Mouse (Mus musculus): ENCODE data around the gene Slc25a4. TPM values are rescaled to one million over a fixed set of nuclear protein-coding genes. Genes with fewer than 3 reads are reported as not detected.
"Not testable (repeated sequence)": the region's sequence is repeated elsewhere in the genome, so short reads cannot be mapped to it uniquely, and the experiment has no call there.

The Slc25a4 gene
- polyA plus RNA-seq, 1 experiment from 2014 or later = 461 TPM

DNA sequence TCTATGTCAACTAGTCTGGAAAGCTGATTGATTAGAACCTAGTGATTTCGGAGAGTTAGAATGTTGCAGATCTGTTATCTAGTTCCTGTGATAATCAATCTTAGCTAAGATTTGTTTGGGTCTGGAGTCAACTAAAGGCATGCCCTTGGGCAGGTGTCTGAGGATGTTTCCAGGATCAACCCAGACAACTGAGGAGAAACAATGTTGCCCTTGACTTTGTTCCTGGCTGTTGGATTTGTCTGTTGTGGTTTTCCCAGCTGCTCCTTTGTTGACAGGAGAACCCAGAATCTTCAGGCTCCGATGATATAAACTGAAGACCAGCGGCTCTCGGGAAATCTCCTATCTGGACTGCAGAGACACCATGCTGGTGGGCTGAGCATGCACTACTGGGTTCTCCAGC is 23.7 kb upstream of the Slc25a4 start:
- peaks cover 5% of the 10 kb centered on the region for H3K4me1 ChIP-seq (ENCODE audit: control insufficient read depth, insufficient read depth, low read length)
- H3K9ac ChIP-seq (ENCODE audit: low read length) = no peak overlapping the region
- no peaks in the 10 kb centered on the region for H3K36me3 ChIP-seq (ENCODE audit: control insufficient read depth, insufficient read depth, low read length)
- H3K4me2 ChIP-seq (ENCODE audit: low read depth, low read length) = no peak overlapping the region
- no peak overlapping the region for H3K27ac ChIP-seq (ENCODE audit: low read length)
- ATAC-seq (ENCODE audit: insufficient read depth, low FRiP score) = no peak
- H3K9me3 ChIP-seq (replicated peaks; ENCODE audit: control insufficient read depth, low read length) = no peaks in the 10 kb centered on the region
- H3K4me3 ChIP-seq (replicated peaks; ENCODE audit: low read length) = no peak overlapping the region
- WGBS = 71% methylated on average over 4 of the region's 4 CpGs
- no peaks in the 10 kb centered on the region; the same call in 1 of the 2 replicates for H3K27me3 ChIP-seq (ENCODE audit: control insufficient read depth, insufficient read depth, low read length)

DNA sequence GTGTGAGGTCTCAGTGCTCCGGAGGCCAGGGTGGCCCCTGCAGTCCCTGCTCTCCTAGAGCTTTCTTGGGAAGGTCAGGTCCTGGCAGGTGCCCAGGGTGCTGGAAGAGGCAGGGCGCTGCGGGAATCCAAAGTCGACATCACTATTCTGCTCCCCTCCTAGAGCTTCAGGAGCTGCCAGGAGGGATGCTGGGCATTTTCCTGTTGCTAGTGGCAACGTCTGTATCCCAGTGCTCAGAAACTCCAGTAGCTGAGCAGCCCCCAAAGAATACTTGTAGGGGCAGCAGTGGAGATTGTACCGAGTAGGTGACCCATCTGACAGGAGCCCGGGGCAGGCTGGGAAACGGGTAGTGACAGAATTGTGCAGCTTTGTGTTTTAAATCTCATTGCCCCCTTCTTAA is 21.7 kb upstream of the Slc25a4 start:
- Histone ChIP-seq H3K27me3 (ENCODE audit: control insufficient read depth, insufficient read depth, low read length) (no peaks in the 10 kb centered on the region), H3K4me1 (ENCODE audit: control insufficient read depth, insufficient read depth, low read length) (peaks cover 5% of the 10 kb centered on the region), H3K27ac (ENCODE audit: low read length) (no peak overlapping the region), H3K4me3 (replicated peaks; ENCODE audit: low read length) (no peak overlapping the region), H3K9me3 (replicated peaks; ENCODE audit: control insufficient read depth, low read length) (no peaks in the 10 kb centered on the region), H3K36me3 (ENCODE audit: control insufficient read depth, insufficient read depth, low read length) (no peaks in the 10 kb centered on the region), H3K4me2 (ENCODE audit: low read depth, low read length) (no peak overlapping the region), H3K9ac (ENCODE audit: low read length) (no peak overlapping the region)
- ATAC-seq (ENCODE audit: insufficient read depth, low FRiP score) = no peak
- WGBS = 69% methylated on average over 8 of the region's 8 CpGs

DNA sequence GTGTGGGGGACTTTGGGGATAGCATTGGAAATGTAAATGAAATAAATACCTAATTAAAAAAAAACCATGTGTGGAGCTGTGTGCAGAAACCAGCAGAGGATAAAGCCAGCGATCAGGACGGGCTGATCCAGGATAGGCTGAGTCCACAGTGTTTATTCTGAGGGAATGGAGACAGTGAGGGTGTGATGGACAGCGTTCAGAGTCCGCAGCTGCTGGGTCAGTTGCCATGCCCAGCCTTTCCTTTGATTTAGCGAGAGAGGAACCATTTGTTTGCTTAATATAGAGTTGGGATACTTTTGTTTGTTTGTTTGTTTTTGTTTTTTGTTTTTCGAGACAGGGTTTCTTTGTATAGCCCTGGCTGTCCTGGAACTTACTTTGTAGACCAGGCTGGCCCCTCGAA is 20.9 kb upstream of the Slc25a4 start:
- H3K9me3 ChIP-seq (replicated peaks; ENCODE audit: control insufficient read depth, low read length); H3K4me3 ChIP-seq (replicated peaks; ENCODE audit: low read length); H3K4me1 ChIP-seq (ENCODE audit: control insufficient read depth, insufficient read depth, low read length); ATAC-seq (ENCODE audit: insufficient read depth, low FRiP score); H3K27me3 ChIP-seq (ENCODE audit: control insufficient read depth, insufficient read depth, low read length); H3K4me2 ChIP-seq (ENCODE audit: low read depth, low read length); H3K27ac ChIP-seq (ENCODE audit: low read length); H3K9ac ChIP-seq (ENCODE audit: low read length); H3K36me3 ChIP-seq (ENCODE audit: control insufficient read depth, insufficient read depth, low read length): not testable (repeated sequence)
- 73% methylated on average over 7 of the region's 7 CpGs for WGBS

DNA sequence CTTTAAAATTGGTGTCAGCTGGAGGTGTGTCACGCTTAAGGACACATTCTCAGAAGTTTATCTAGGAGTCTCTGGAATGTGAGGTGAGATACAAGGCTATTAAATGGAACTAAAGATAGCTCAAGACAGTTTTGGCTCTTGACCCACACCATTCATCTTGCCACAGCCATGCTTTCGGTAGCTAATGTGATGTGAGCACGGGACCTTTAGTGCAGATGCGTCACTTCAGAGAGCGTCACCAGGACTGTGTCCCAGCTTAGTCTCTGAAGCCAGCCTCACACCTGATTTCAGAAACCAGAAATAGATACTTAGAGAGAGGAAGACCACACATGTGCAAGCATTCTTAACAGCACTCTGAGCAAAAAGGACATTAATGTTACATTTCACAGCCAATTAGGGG is 15.5 kb upstream of the Slc25a4 start:
- H3K4me3 ChIP-seq (replicated peaks; ENCODE audit: low read length) = no peak overlapping the region
- H3K27me3 ChIP-seq (ENCODE audit: control insufficient read depth, insufficient read depth, low read length) = no peaks in the 10 kb centered on the region
- H3K9me3 ChIP-seq (replicated peaks; ENCODE audit: control insufficient read depth, low read length) = no peaks in the 10 kb centered on the region
- H3K4me2 ChIP-seq (ENCODE audit: low read depth, low read length) = no peak overlapping the region
- no peak overlapping the region for H3K9ac ChIP-seq (ENCODE audit: low read length)
- H3K4me1 ChIP-seq (ENCODE audit: control insufficient read depth, insufficient read depth, low read length) = no peaks in the 10 kb centered on the region
- no peak overlapping the region for H3K27ac ChIP-seq (ENCODE audit: low read length)
- no peak for ATAC-seq (ENCODE audit: insufficient read depth, low FRiP score)
- H3K36me3 ChIP-seq (ENCODE audit: control insufficient read depth, insufficient read depth, low read length) = no peaks in the 10 kb centered on the region
- 57% methylated on average over 5 of the region's 5 CpGs for WGBS

DNA sequence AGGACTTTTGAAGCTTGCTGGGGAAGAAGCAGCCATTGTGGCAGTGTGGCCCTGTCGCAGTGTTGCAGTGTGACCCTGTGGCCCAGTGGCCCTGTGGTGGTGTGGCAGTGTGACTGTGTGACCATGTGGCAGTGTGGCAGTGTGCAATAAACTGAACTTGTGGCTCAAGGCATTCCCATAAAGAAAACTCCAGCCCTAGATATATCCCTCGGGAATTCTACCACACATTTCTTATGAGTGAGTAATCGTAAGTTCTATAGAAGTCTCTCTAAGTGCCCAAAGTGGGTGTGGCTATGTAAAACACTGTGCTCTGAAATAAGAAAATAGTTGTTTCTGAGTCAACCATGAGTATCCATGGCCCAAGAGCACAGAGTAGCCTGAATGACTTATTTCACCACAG is 14.4 kb upstream of the Slc25a4 start:
- Histone ChIP-seq H3K27ac (ENCODE audit: low read length) (no peak overlapping the region), H3K4me2 (ENCODE audit: low read depth, low read length) (no peak overlapping the region), H3K9me3 (replicated peaks; ENCODE audit: control insufficient read depth, low read length) (no peaks in the 10 kb centered on the region), H3K9ac (ENCODE audit: low read length) (no peak overlapping the region), H3K36me3 (ENCODE audit: control insufficient read depth, insufficient read depth, low read length) (no peaks in the 10 kb centered on the region), H3K4me1 (ENCODE audit: control insufficient read depth, insufficient read depth, low read length) (no peaks in the 10 kb centered on the region), H3K4me3 (replicated peaks; ENCODE audit: low read length) (no peak overlapping the region), H3K27me3 (ENCODE audit: control insufficient read depth, insufficient read depth, low read length) (no peaks in the 10 kb centered on the region)
- WGBS = 57% methylated on average over 3 of the region's 3 CpGs
- no peak for ATAC-seq (ENCODE audit: insufficient read depth, low FRiP score)

DNA sequence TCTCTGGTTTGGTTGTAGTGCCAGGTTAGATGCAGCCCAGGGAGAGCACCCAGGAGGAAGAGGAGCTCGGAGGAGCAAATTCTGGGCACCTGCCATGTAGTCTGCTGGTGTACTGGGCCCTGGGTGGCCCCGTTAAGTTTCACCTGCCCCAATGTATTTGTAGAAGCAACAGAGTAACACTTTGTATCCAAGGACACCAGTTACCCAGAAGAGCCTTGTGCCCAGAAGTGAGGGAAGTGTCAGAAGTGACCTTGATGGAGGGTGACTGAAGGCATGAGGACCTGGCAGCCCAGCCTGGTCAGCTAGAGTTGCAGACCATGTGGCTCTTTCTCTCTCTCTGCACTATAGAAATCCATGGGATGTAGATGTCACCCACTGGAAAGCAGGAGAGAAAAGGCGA is 9.5 kb upstream of the Slc25a4 start:
- Histone ChIP-seq H3K9me3 (replicated peaks; ENCODE audit: control insufficient read depth, low read length) (no peaks in the 10 kb centered on the region), H3K4me1 (ENCODE audit: control insufficient read depth, insufficient read depth, low read length) (no peaks in the 10 kb centered on the region)

DNA sequence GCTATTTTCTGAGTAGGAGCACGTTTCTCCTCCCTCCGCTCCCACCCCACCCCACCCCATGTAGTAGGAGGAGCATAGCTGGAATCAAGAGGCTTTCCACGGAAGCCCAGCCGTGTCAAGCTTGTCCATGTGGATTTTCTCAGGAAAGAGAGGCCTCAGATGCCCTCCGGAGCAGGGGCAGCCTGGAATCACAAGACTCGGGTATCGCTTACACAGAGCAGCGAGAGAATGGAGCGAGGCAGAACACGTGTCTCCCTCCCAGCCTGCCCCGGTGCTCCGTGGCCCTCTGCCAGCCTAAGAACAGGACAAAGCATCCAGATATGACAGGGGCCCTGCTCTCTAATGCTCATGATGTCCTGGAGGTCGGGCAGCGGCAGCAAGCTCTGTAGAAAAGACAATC is 5.8 kb upstream of the Slc25a4 start:
- Histone ChIP-seq H3K4me1 (ENCODE audit: control insufficient read depth, insufficient read depth, low read length) (peaks cover 1% of the 10 kb centered on the region; the same call in 1 of the 2 replicates), H3K27me3 (ENCODE audit: control insufficient read depth, insufficient read depth, low read length) (no peaks in the 10 kb centered on the region), H3K36me3 (ENCODE audit: control insufficient read depth, insufficient read depth, low read length) (no peaks in the 10 kb centered on the region), H3K27ac (ENCODE audit: low read length) (no peak overlapping the region), H3K9me3 (replicated peaks; ENCODE audit: control insufficient read depth, low read length) (no peaks in the 10 kb centered on the region), H3K4me2 (ENCODE audit: low read depth, low read length) (peak overlapping the region; percentile 61), H3K9ac (ENCODE audit: low read length) (peak overlapping the region; percentile 64), H3K4me3 (replicated peaks; ENCODE audit: low read length) (peak overlapping the region; percentile 37)
- WGBS = 1% methylated on average over 14 of the region's 14 CpGs
- peak; percentile 80 for ATAC-seq (ENCODE audit: insufficient read depth, low FRiP score)

More for the DNA sequence above, 9.5 kb upstream of the Slc25a4 start:
- Histone ChIP-seq H3K27me3 (ENCODE audit: control insufficient read depth, insufficient read depth, low read length) (no peaks in the 10 kb centered on the region), H3K9ac (ENCODE audit: low read length) (no peak overlapping the region), H3K4me3 (replicated peaks; ENCODE audit: low read length) (no peak overlapping the region), H3K36me3 (ENCODE audit: control insufficient read depth, insufficient read depth, low read length) (no peaks in the 10 kb centered on the region), H3K4me2 (ENCODE audit: low read depth, low read length) (no peak overlapping the region), H3K27ac (ENCODE audit: low read length) (no peak overlapping the region)
- WGBS = 68% methylated on average over 3 of the region's 3 CpGs
- ATAC-seq (ENCODE audit: insufficient read depth, low FRiP score) = no peak

DNA sequence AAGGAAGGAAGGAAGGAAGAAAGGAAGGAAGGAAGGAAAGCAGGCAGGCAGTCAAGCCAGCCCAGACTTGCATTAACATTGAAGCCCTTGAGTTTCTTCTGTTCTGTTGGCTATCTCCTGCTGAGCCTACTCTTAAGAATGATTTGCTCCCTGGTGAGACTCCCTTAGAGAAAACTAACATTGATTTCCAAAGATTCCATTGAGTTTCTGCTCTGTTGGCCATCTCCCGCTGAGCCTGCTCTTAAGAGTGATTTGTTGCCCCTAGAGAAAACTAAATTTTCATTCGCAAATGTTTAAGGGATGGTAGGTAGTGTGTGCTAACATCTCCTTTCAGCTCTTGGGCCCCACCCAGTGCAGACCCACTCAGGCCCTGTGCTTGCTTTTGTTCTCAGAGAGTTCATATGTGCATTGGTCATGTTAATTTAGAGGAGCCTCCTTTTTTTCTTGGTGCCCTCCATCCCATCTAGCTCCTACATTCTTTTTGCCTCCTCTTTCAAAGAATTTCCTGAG is 2.9 kb upstream of the Slc25a4 start:
- Histone ChIP-seq H3K4me1 (ENCODE audit: control insufficient read depth, insufficient read depth, low read length) (peaks cover 10% of the 10 kb centered on the region), H3K4me3 (replicated peaks; ENCODE audit: low read length) (no peak overlapping the region), H3K27me3 (ENCODE audit: control insufficient read depth, insufficient read depth, low read length) (no peaks in the 10 kb centered on the region), H3K27ac (ENCODE audit: low read length) (no peak overlapping the region), H3K36me3 (ENCODE audit: control insufficient read depth, insufficient read depth, low read length) (no peaks in the 10 kb centered on the region), H3K4me2 (ENCODE audit: low read depth, low read length) (no peak overlapping the region), H3K9ac (ENCODE audit: low read length) (no peak overlapping the region), H3K9me3 (replicated peaks; ENCODE audit: control insufficient read depth, low read length) (no peaks in the 10 kb centered on the region)
- no peak for ATAC-seq (ENCODE audit: insufficient read depth, low FRiP score)
- 62% methylated on average over 2 of the region's 2 CpGs for WGBS

DNA sequence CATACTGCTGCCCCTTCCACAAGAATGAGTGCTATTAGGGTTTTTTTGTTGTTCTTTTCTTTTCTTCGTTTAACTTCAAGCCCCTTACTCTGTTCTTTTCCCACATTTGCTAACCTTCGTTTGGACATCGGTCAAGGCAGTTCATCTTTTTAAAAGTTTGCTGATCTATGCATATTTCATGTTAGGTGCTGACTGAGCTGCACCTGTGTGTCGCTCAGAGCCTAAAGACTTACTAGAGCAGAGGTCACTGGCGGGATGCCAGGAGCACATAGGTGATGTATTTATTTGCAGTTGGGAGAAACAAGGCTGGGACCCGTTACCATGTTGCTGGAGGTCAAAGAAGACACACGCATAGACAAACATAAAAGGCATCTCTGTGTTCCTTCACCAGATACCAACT is 1.1 kb upstream of the Slc25a4 start:
- 53% methylated on average over 7 of the region's 7 CpGs for WGBS
- no peak overlapping the region for H3K27ac ChIP-seq (ENCODE audit: low read length)
- no peaks in the 10 kb centered on the region for H3K27me3 ChIP-seq (ENCODE audit: control insufficient read depth, insufficient read depth, low read length)
- no peak for ATAC-seq (ENCODE audit: insufficient read depth, low FRiP score)
- no peak overlapping the region for H3K4me2 ChIP-seq (ENCODE audit: low read depth, low read length)
- H3K9ac ChIP-seq (ENCODE audit: low read length) = no peak overlapping the region
- 0 out of 2 replicates have a peak, but pooled peaks cover 6% of the 10 kb centered on the region for H3K36me3 ChIP-seq (ENCODE audit: control insufficient read depth, insufficient read depth, low read length)
- H3K4me1 ChIP-seq (ENCODE audit: control insufficient read depth, insufficient read depth, low read length) = peaks cover 19% of the 10 kb centered on the region
- no peaks in the 10 kb centered on the region for H3K9me3 ChIP-seq (replicated peaks; ENCODE audit: control insufficient read depth, low read length)
- H3K4me3 ChIP-seq (replicated peaks; ENCODE audit: low read length) = no peak overlapping the region
